Mouse (Mus musculus): ENCODE data around the gene Dmac2.

DNA sequence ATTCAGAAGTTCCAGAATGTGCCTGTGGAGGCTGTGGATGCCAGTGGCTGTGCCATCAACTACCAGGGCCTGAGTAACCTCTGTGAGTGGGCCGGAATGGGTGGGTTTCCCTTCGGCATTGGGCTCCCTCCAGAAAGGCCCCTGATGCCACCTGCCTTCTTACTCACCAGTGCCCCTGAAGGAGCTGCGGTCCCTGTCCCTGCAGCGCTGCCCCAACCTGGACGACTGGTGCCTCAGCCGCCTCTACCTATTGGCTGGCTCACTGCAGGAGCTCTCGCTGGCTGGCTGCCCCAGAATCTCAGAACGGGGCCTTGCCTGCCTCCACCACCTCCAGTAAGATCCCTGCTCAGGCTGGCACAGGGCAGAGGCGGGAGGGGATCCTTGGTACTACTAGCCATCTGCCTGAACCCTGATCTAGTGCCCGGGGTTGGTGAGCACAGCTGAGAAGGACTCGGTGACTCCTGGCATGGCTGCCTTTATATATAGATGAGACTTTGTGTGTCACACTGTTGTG, 4.7 kb downstream of the Dmac2 start:
- TF ChIP-seq GATA1 (IDR thresholded peaks at IDR 0.05; ENCODE audit: borderline replicate concordance, low read length) (no peak), FLI1 (IDR thresholded peaks at IDR 0.05; ENCODE audit: low read length) (no peak)

Measured in megakaryocyte, embryonic 14.5 days (primary cell).